Mouse (Mus musculus) myocyte (in vitro differentiated cells): ENCODE results near the gene Meis1.

ENCODE experiments used
- CEBPB ChIP-seq: IDR thresholded peaks from 2 replicates; pipeline ENCODE4 v1.6.1; 2011; ENCODE audit warnings: mild to moderate bottlenecking, moderate library complexity; ENCODE audit not compliant: poor library complexity, insufficient read depth, severe bottlenecking
- E2F4 ChIP-seq: IDR thresholded peaks from one replicate; pipeline ENCODE4 v1.6.1; 2011; ENCODE audit warnings: mild to moderate bottlenecking, control low read depth, moderate library complexity; ENCODE audit not compliant: insufficient read depth
- MAX ChIP-seq: IDR thresholded peaks from one replicate; pipeline ENCODE4 v1.6.1; 2011; ENCODE audit warnings: low read depth, mild to moderate bottlenecking, control low read depth
- MYOD1 ChIP-seq, 3 experiments: IDR thresholded peaks; one replicate each; pipeline ENCODE4 v1.6.1; 2011; ENCODE audit warnings: control low read depth in 2 of 3, low read depth in 2 of 3, mild to moderate bottlenecking in 2 of 3, moderate library complexity in 1 of 3; ENCODE audit not compliant: insufficient read length in 2 of 3, control insufficient read depth in 1 of 3
- MYOG ChIP-seq, 3 experiments: IDR thresholded peaks; one replicate each; pipeline ENCODE4 v1.6.1; 2011; ENCODE audit warnings: control low read depth in 2 of 3, low read depth in 2 of 3, mild to moderate bottlenecking in 2 of 3; ENCODE audit not compliant: insufficient read length in 2 of 3, control insufficient read depth in 1 of 3, insufficient read depth in 1 of 3
- POLR2A ChIP-seq: IDR thresholded peaks from one replicate; pipeline ENCODE4 v1.6.1; 2011; ENCODE audit warnings: low read depth, mild to moderate bottlenecking, control low read depth, moderate library complexity; ENCODE audit not compliant: insufficient read length
- POLR2AphosphoS2 ChIP-seq: IDR thresholded peaks from one replicate; pipeline ENCODE4 v1.6.1; 2011; ENCODE audit warnings: low read depth, control low read depth; ENCODE audit not compliant: insufficient read length
- REST ChIP-seq: IDR thresholded peaks from one replicate; pipeline ENCODE4 v1.6.1; 2011; ENCODE audit warnings: mild to moderate bottlenecking, control low read depth, moderate library complexity; ENCODE audit not compliant: insufficient read depth, insufficient read length
- SRF ChIP-seq: IDR thresholded peaks from one replicate; pipeline ENCODE4 v1.6.1; 2011; ENCODE audit warnings: low read depth; ENCODE audit not compliant: control insufficient read depth, insufficient read length
- TCF12 ChIP-seq: IDR thresholded peaks from one replicate; pipeline ENCODE4 v1.6.1; 2011; ENCODE audit warnings: mild to moderate bottlenecking, control low read depth; ENCODE audit not compliant: poor library complexity, insufficient read depth, severe bottlenecking
- USF1 ChIP-seq: IDR thresholded peaks from one replicate; pipeline ENCODE4 v1.6.1; 2011; ENCODE audit warnings: low read depth, mild to moderate bottlenecking, control low read depth, moderate library complexity

- TF ChIP-seq MAX, result no peak
- TF ChIP-seq POLR2A, result no peak
- TF ChIP-seq MYOG (IDR thresholded peaks at IDR 0.05; ENCODE audit: control insufficient read depth in 1 of 3, insufficient read depth in 1 of 3, insufficient read length in 2 of 3, low read depth in 2 of 3), result no peak
- no peak for TF ChIP-seq TCF12
- no peak for TF ChIP-seq POLR2AphosphoS2
- no peak for TF ChIP-seq USF1
- TF ChIP-seq REST, result no peak
- no peak for TF ChIP-seq MYOD1 (IDR thresholded peaks at IDR 0.05; ENCODE audit: control insufficient read depth in 1 of 3, insufficient read length in 2 of 3, low read depth in 2 of 3)
- TF ChIP-seq SRF, result no peak
- no peak for TF ChIP-seq E2F4
- no peak for TF ChIP-seq CEBPB
These were observed 135.9 kb downstream of the Meis1 start for GRCm38 (mm10) chr11:18882747-18883506.
